In the genomic region with DNA sequence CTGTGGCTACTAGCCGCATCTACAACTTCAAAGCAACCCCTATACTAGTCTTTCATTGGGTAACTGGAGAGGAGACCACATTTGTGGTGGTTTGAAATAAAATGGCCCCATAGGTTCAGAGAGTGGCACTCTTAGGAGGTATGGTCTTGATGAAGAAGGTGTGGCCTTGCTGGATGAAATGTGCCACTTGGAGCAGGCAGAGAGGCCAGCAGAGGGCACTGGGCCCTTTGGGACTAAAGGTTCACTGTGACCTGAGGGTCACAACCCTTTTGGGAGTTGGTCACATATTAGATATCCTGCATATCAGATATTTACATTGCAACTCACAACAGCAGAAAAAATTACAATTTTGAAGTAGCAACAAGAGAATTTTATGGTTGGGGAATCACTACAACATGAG, we compare ENCODE assay signal across 15 mouse cellular contexts. TPM values are rescaled to one million over a fixed set of nuclear protein-coding genes. Genes with fewer than 3 reads are reported as not detected.
DNase-seq lines count a peak whose midpoint lies in the region; ATAC-seq and TF ChIP-seq lines count a peak whose summit lies in the region.
"Had no signal": no experiment of that assay in that cellular context is flagged by ENCODE, and none has a peak within 500 bp of the region (broad histone marks: within the 10 kb centered on the region; RNA-seq: fewer than 3 reads in every experiment).

No protein-coding gene starts in this region.

- no peak for DNase-seq in kidney, adult 2 months
- DNase-seq in 416B (ENCODE audit: low read depth), result peak; percentile 68
- DNase-seq in B cell, adult 2 months, result peak; percentile 11 to 32
- DNase-seq in liver, postnatal 0 days, result peak; percentile 41
- no peak for DNase-seq in ovary, postnatal 10 days (ENCODE audit: low spot score)
- no peak for DNase-seq in left cerebral cortex, adult 18-20 months (ENCODE audit: low spot score in 2 of 2)
- DNase-seq: adrenal gland, adult 8-10 months; cerebellum, adult 9-10 months; retina, postnatal 1 day; thymus, postnatal 25 days had no signal

- H3K36me3 ChIP-seq in kidney, adult 2 months (ENCODE audit: control insufficient read depth, insufficient read depth, low read length), result no peaks in the 10 kb centered on the region; the same call in none of the 2 replicates
- peaks cover 8% of the 10 kb centered on the region; the same call in 1 of the 2 replicates for H3K36me3 ChIP-seq in kidney, embryonic 15.5 days
- no peaks in the 10 kb centered on the region; the same call in 1 of the 2 replicates for H3K36me3 ChIP-seq in liver, postnatal 0 days (replicated peaks; ENCODE audit: insufficient read depth, low read length)

- WGBS in kidney, adult 2 months, result 92% methylated on average over 1 of the region's 1 CpGs
- 83% methylated on average over 1 of the region's 1 CpGs for WGBS in kidney, embryonic 15.5 days
- WGBS in liver, postnatal 0 days (ENCODE audit: insufficient replicate concordance), result 78% methylated on average over 1 of the region's 1 CpGs

- H3K4me1 ChIP-seq in kidney, adult 2 months (ENCODE audit: control insufficient read depth, insufficient read depth, low read length), result no peaks in the 10 kb centered on the region
- H3K4me1 ChIP-seq in kidney, embryonic 15.5 days, result no peaks in the 10 kb centered on the region
- peaks cover 4% of the 10 kb centered on the region; the same call in 1 of the 2 replicates for H3K4me1 ChIP-seq in liver, postnatal 0 days (ENCODE audit: insufficient read depth)
- H3K4me1 ChIP-seq: embryonic facial prominence, embryonic 12.5 days; limb, embryonic 12.5 days; megakaryocyte, embryonic 14.5 days had no signal

- ATAC-seq in kidney, embryonic 15.5 days (replicated peaks; ENCODE audit: low FRiP score), result no peak
- ATAC-seq in liver, postnatal 0 days, result peak; percentile 44; the same call in 1 of the 2 replicates
- ATAC-seq: forebrain, embryonic 14.5 days had no signal

- no peak overlapping the region for H3K4me2 ChIP-seq in kidney, embryonic 15.5 days
- no peak overlapping the region for H3K4me2 ChIP-seq in liver, postnatal 0 days (ENCODE audit: low read depth, low read length)
- H3K4me2 ChIP-seq: embryonic facial prominence, embryonic 12.5 days; limb, embryonic 12.5 days had no signal

- no peak overlapping the region for H3K4me3 ChIP-seq in kidney, adult 2 months (ENCODE audit: insufficient read depth, low read depth, low read length)
- no peak overlapping the region for H3K4me3 ChIP-seq in kidney, embryonic 15.5 days (replicated peaks)
- H3K4me3 ChIP-seq in liver, postnatal 0 days (ENCODE audit: low read depth, low read length), result no peak overlapping the region
- H3K4me3 ChIP-seq: embryonic facial prominence, embryonic 12.5 days; limb, embryonic 12.5 days; megakaryocyte, embryonic 14.5 days had no signal

- TF ChIP-seq CTCF in kidney, adult 2 months (conservative IDR thresholded peaks at IDR 0.05; ENCODE audit: insufficient read depth, insufficient read length, low read depth, low read length), result peak; percentile 68
- TF ChIP-seq CTCF in liver, postnatal 0 days (IDR thresholded peaks at IDR 0.05; ENCODE audit: low read depth), result peak; percentile 69

- TF ChIP-seq POLR2A in kidney, adult 2 months (IDR thresholded peaks at IDR 0.05; ENCODE audit: low read depth, low read length), result no peak

- H3K27ac ChIP-seq in kidney, adult 2 months (ENCODE audit: insufficient read depth, low read depth, low read length), result no peak overlapping the region
- no peak overlapping the region for H3K27ac ChIP-seq in kidney, embryonic 15.5 days
- no peak overlapping the region for H3K27ac ChIP-seq in liver, postnatal 0 days (ENCODE audit: low read depth)
- H3K27ac ChIP-seq: embryonic facial prominence, embryonic 12.5 days; limb, embryonic 12.5 days had no signal

- no peaks in the 10 kb centered on the region for H3K9me3 ChIP-seq in kidney, embryonic 15.5 days (replicated peaks)
- no peaks in the 10 kb centered on the region for H3K9me3 ChIP-seq in liver, postnatal 0 days (ENCODE audit: low read length)
- H3K9me3 ChIP-seq: embryonic facial prominence, embryonic 12.5 days; limb, embryonic 12.5 days; megakaryocyte, embryonic 14.5 days had no signal

- H3K27me3 ChIP-seq in kidney, adult 2 months (replicated peaks; ENCODE audit: control insufficient read depth, insufficient read depth, low read length), result no peaks in the 10 kb centered on the region
- no peaks in the 10 kb centered on the region for H3K27me3 ChIP-seq in kidney, embryonic 15.5 days
- no peaks in the 10 kb centered on the region for H3K27me3 ChIP-seq in liver, postnatal 0 days (ENCODE audit: insufficient read depth, low read length)
- H3K27me3 ChIP-seq: embryonic facial prominence, embryonic 12.5 days; limb, embryonic 12.5 days; megakaryocyte, embryonic 14.5 days had no signal

- TF ChIP-seq EP300 in liver, postnatal 0 days (IDR thresholded peaks at IDR 0.05; ENCODE audit: low read depth), result no peak

- H3K9ac ChIP-seq in kidney, embryonic 15.5 days, result no peak overlapping the region
- no peak overlapping the region for H3K9ac ChIP-seq in liver, postnatal 0 days (replicated peaks)
- H3K9ac ChIP-seq: embryonic facial prominence, embryonic 12.5 days; limb, embryonic 12.5 days had no signal

RNA-seq across cellular contexts. Expression of gene Aamdc, which starts 8.9 kb away (rescaled TPM):
- 70.0 and 93.0 TPM in 2 replicates for polyA plus RNA-seq in kidney, adult 2 months (2012; rRNA removed)
- 45.9 and 51.7 TPM in 2 replicates for polyA plus RNA-seq in kidney, embryonic 15.5 days (2015; fragmentation: Nextera tagmentation; extraction: Ambion mirVana)
- 21.9 and 30.9 TPM in 2 replicates for polyA plus RNA-seq in liver, postnatal 0 days (2015; fragmentation: Nextera tagmentation; extraction: Ambion mirVana)
- 10 to 100 TPM; 33.0 to 40.5 TPM for total RNA-seq in left cerebral cortex, adult 18-20 months (2021)

RNA-seq across cellular contexts. Expression of gene Rsf1, which starts 9.3 kb away (rescaled TPM):
- 2.2 and 3.3 TPM in 2 replicates for polyA plus RNA-seq in kidney, adult 2 months (2012; rRNA removed)
- 23.8 and 27.8 TPM in 2 replicates for polyA plus RNA-seq in kidney, embryonic 15.5 days (2015; fragmentation: Nextera tagmentation; extraction: Ambion mirVana)
- polyA plus RNA-seq in liver, postnatal 0 days (2015; fragmentation: Nextera tagmentation; extraction: Ambion mirVana), result 5.5 TPM in 2 replicates
- 10 to 100 TPM; 45.0 to 48.3 TPM for total RNA-seq in left cerebral cortex, adult 18-20 months (2021)

Comparison
In these comparisons a context has a peak if more than half of its experiments do, and no peak if none do; other contexts are left out.
1. DNase-seq: peak in 416B (single experiment), B cell, adult 2 months (2 of 2) and liver, postnatal 0 days (single experiment); none in kidney, adult 2 months (single experiment), ovary, postnatal 10 days (single experiment) and left cerebral cortex, adult 18-20 months (0 of 2).